Mouse (Mus musculus) intestine, embryonic 15.5 days (tissue): ENCODE measurements around the gene Ralgds. TPM values are rescaled to one million over a fixed set of nuclear protein-coding genes. Genes with fewer than 3 reads are reported as not detected.

ENCODE experiments used
- ATAC-seq: fragments of 200-750 bp; cut with Nextera tagmentation; 2 replicates; pipeline ENCODE4 v1.8.0; 2017; ENCODE audit warnings: moderate TSS enrichment, moderate library complexity
- H3K27ac ChIP-seq: fragments of 300-500 bp; sonication (generic); 2 replicates; pipeline ENCODE4 v1.5.1; 2015; ENCODE audit warnings: mild to moderate bottlenecking, inconsistent platforms
- H3K27me3 ChIP-seq: fragments of 300-500 bp; sonication (generic); replicated peaks from 2 replicates; pipeline ENCODE4 v1.6.1; 2015; ENCODE audit warnings: inconsistent platforms
- H3K36me3 ChIP-seq: fragments of 300-500 bp; sonication (generic); 2 replicates; pipeline ENCODE4 v1.6.1; 2015; ENCODE audit warnings: inconsistent platforms
- H3K4me1 ChIP-seq: fragments of 300-500 bp; sonication (generic); replicated peaks from 2 replicates; pipeline ENCODE4 v1.6.1; 2015; ENCODE audit warnings: inconsistent platforms
- H3K4me2 ChIP-seq: fragments of 300-500 bp; sonication (generic); replicated peaks from 2 replicates; pipeline ENCODE4 v1.6.1; 2015; ENCODE audit warnings: mild to moderate bottlenecking, inconsistent platforms
- H3K4me3 ChIP-seq: fragments of 300-500 bp; sonication (generic); replicated peaks from 2 replicates; pipeline ENCODE4 v1.5.1; 2015; ENCODE audit warnings: inconsistent platforms
- H3K9ac ChIP-seq: fragments of 300-500 bp; sonication (generic); 2 replicates; pipeline ENCODE4 v1.6.1; 2015; ENCODE audit warnings: inconsistent platforms
- H3K9me3 ChIP-seq: fragments of 300-500 bp; sonication (generic); 2 replicates; pipeline ENCODE4 v1.6.1; 2016; ENCODE audit warnings: inconsistent platforms
- WGBS: fragments of 180-500 bp; shearing (Covaris S2); methylation state at CpG from one replicate; pipeline ENCODE4 v1.1.7; 2015; 5-methylcytosine and 5-hydroxymethylcytosine counted together
- polyA plus RNA-seq: library from polyadenylated mRNA; unstranded; fragments of >200 nt; fragmentation: Nextera tagmentation; extraction: Ambion mirVana; gene quantifications from 2 replicates; pipeline ENCODE4 v1.2.1, GENCODE M21; 2015

Gene Ralgds
- polyA plus RNA-seq, 1 experiment from 2014 or later: 28.3 TPM

GRCm38 (mm10) chr2:28585730-28586129 is 72.8 kb downstream of the Ralgds start:
- no peak overlapping the region for H3K27ac ChIP-seq
- no peak for ATAC-seq
- H3K4me1 ChIP-seq: 0 out of 2 replicates have a peak, but pooled peaks cover 10% of the 10 kb centered on the region
- H3K27me3 ChIP-seq: no peaks in the 10 kb centered on the region
- WGBS: 27% methylated on average over 2 of the region's 2 CpGs
- no peak overlapping the region for H3K9ac ChIP-seq
- no peaks in the 10 kb centered on the region for H3K9me3 ChIP-seq
- no peak overlapping the region for H3K4me3 ChIP-seq
- no peaks in the 10 kb centered on the region for H3K36me3 ChIP-seq
- H3K4me2 ChIP-seq: no peak overlapping the region

GRCm38 (mm10) chr2:28588574-28588973 is 75.6 kb downstream of the Ralgds start:
- Histone ChIP-seq H3K4me3 (no peak overlapping the region), H3K4me1 (0 out of 2 replicates have a peak, but pooled peaks cover under 1% of the 10 kb centered on the region), H3K27ac (no peak overlapping the region), H3K36me3 (no peaks in the 10 kb centered on the region), H3K9ac (no peak overlapping the region), H3K4me2 (no peak overlapping the region), H3K27me3 (no peaks in the 10 kb centered on the region; the same call in 1 of the 2 replicates), H3K9me3 (no peaks in the 10 kb centered on the region)
- ATAC-seq: no peak
- WGBS: 28% methylated on average over 1 of the region's 1 CpGs

- H3K4me2 ChIP-seq: no peak overlapping the region
- no peaks in the 10 kb centered on the region; the same call in 1 of the 2 replicates for H3K27me3 ChIP-seq
- no peak overlapping the region for H3K27ac ChIP-seq
- no peaks in the 10 kb centered on the region for H3K36me3 ChIP-seq
- H3K9me3 ChIP-seq: no peaks in the 10 kb centered on the region
- no peak for ATAC-seq
- no peak overlapping the region for H3K9ac ChIP-seq
- no peak overlapping the region for H3K4me3 ChIP-seq
- no peaks in the 10 kb centered on the region for H3K4me1 ChIP-seq
- WGBS: 73% methylated on average over 2 of the region's 2 CpGs
Observed at GRCm38 (mm10) chr2:28591479-28591878, 78.6 kb downstream of the Ralgds start.

- H3K9ac ChIP-seq: no peak overlapping the region
- 9% methylated on average over 15 of the region's 15 CpGs for WGBS
- H3K36me3 ChIP-seq: no peaks in the 10 kb centered on the region
- no peaks in the 10 kb centered on the region; the same call in 1 of the 2 replicates for H3K27me3 ChIP-seq
- no peaks in the 10 kb centered on the region for H3K9me3 ChIP-seq
- no peaks in the 10 kb centered on the region for H3K4me1 ChIP-seq
- H3K27ac ChIP-seq: no peak overlapping the region
- no peak overlapping the region for H3K4me3 ChIP-seq
- peak overlapping the region; percentile 39 for H3K4me2 ChIP-seq
- ATAC-seq: 0 out of 2 replicates have a peak, but pooled peaks have one; percentile 61
Observed at GRCm38 (mm10) chr2:28592809-28593208, 79.9 kb downstream of the Ralgds start.

- Histone ChIP-seq H3K27me3 (no peaks in the 10 kb centered on the region; the same call in 1 of the 2 replicates), H3K9me3 (no peaks in the 10 kb centered on the region), H3K4me1 (no peaks in the 10 kb centered on the region), H3K4me2 (no peak overlapping the region), H3K27ac (no peak overlapping the region), H3K9ac (no peak overlapping the region), H3K4me3 (no peak overlapping the region), H3K36me3 (no peaks in the 10 kb centered on the region)
- ATAC-seq: no peak
- WGBS: 73% methylated on average over 7 of the region's 7 CpGs
Observed at GRCm38 (mm10) chr2:28596021-28596420, 83.1 kb downstream of the Ralgds start.

GRCm38 (mm10) chr2:28596998-28597397 is 84.1 kb downstream of the Ralgds start:
- ATAC-seq: no peak
- WGBS: 86% methylated on average over 7 of the region's 7 CpGs
- Histone ChIP-seq H3K27ac (no peak overlapping the region), H3K4me2 (no peak overlapping the region), H3K9me3 (no peaks in the 10 kb centered on the region), H3K9ac (no peak overlapping the region), H3K4me1 (no peaks in the 10 kb centered on the region), H3K36me3 (no peaks in the 10 kb centered on the region), H3K4me3 (no peak overlapping the region), H3K27me3 (no peaks in the 10 kb centered on the region; the same call in 1 of the 2 replicates)

- ATAC-seq: peak; percentile 56
- 73% methylated on average over 7 of the region's 7 CpGs for WGBS
- Histone ChIP-seq H3K4me2 (no peak overlapping the region), H3K27me3 (no peaks in the 10 kb centered on the region; the same call in 1 of the 2 replicates), H3K9ac (no peak overlapping the region), H3K4me1 (no peaks in the 10 kb centered on the region), H3K36me3 (no peaks in the 10 kb centered on the region), H3K9me3 (no peaks in the 10 kb centered on the region), H3K27ac (no peak overlapping the region), H3K4me3 (no peak overlapping the region)
Observed at GRCm38 (mm10) chr2:28597733-28598547, 85.0 kb downstream of the Ralgds start.

GRCm38 (mm10) chr2:28598692-28599568 is 86.0 kb downstream of the Ralgds start:
- Histone ChIP-seq H3K36me3 (no peaks in the 10 kb centered on the region), H3K9ac (no peak overlapping the region), H3K27me3 (no peaks in the 10 kb centered on the region), H3K4me2 (no peak overlapping the region), H3K4me1 (no peaks in the 10 kb centered on the region), H3K9me3 (no peaks in the 10 kb centered on the region), H3K4me3 (no peak overlapping the region), H3K27ac (no peak overlapping the region)
- no peak for ATAC-seq
- WGBS: 57% methylated on average over 12 of the region's 12 CpGs

- no peak overlapping the region for H3K4me3 ChIP-seq
- H3K36me3 ChIP-seq: no peaks in the 10 kb centered on the region
- no peaks in the 10 kb centered on the region for H3K9me3 ChIP-seq
- H3K4me1 ChIP-seq: no peaks in the 10 kb centered on the region
- no peak overlapping the region for H3K9ac ChIP-seq
- WGBS: 73% methylated on average over 6 of the region's 6 CpGs
- no peak overlapping the region for H3K4me2 ChIP-seq
- ATAC-seq: no peak
- H3K27ac ChIP-seq: no peak overlapping the region
- H3K27me3 ChIP-seq: no peaks in the 10 kb centered on the region
Observed at GRCm38 (mm10) chr2:28599569-28599900, 86.6 kb downstream of the Ralgds start.

- H3K36me3 ChIP-seq: no peaks in the 10 kb centered on the region
- no peaks in the 10 kb centered on the region for H3K27me3 ChIP-seq
- H3K9ac ChIP-seq: no peak overlapping the region
- no peak overlapping the region for H3K4me3 ChIP-seq
- H3K4me1 ChIP-seq: no peaks in the 10 kb centered on the region
- H3K4me2 ChIP-seq: no peak overlapping the region
- ATAC-seq: peak; percentile 78
- H3K27ac ChIP-seq: no peak overlapping the region
- H3K9me3 ChIP-seq: no peaks in the 10 kb centered on the region
- WGBS: 56% methylated on average over 12 of the region's 12 CpGs
Observed at GRCm38 (mm10) chr2:28601720-28602590, 89.0 kb downstream of the Ralgds start.
